Mouse (Mus musculus) G1E (cell line): ENCODE measurements around the gene Jun.

Source experiments
- CTCF ChIP-seq: IDR thresholded peaks from 2 replicates; pipeline ENCODE4 v1.5.1; 2012; ENCODE audit warnings: low read depth, low read length, inconsistent platforms, mixed read lengths
- GATA1 ChIP-seq: IDR thresholded peaks from 2 replicates; pipeline ENCODE4 v1.6.1; 2012; ENCODE audit warnings: borderline replicate concordance, low read length, inconsistent platforms, mixed read lengths
- GATA2 ChIP-seq: IDR thresholded peaks from 2 replicates; pipeline ENCODE4 v1.6.1; 2012; ENCODE audit warnings: low read depth, low read length, inconsistent platforms, borderline replicate concordance
- POLR2AphosphoS5 ChIP-seq: IDR thresholded peaks from 2 replicates; pipeline ENCODE4 v1.6.1; 2012; ENCODE audit warnings: low read depth, low read length, inconsistent platforms; ENCODE audit not compliant: insufficient replicate concordance
- TAL1 ChIP-seq: conservative IDR thresholded peaks from 2 replicates; pipeline ENCODE4 v1.6.1; 2012; ENCODE audit warnings: low read depth, low read length, inconsistent platforms, mixed read lengths

- TF ChIP-seq CTCF (no peak), GATA1 (no peak), TAL1 (no peak), POLR2AphosphoS5 (no peak), GATA2 (no peak)
Measured at GRCm38 (mm10) chr4:95095911-95096310, 43.9 kb upstream of the Jun start.
